Mouse (Mus musculus) midbrain, embryonic 12.5 days (tissue): Measurements from ENCODE around the gene Abcg4. TPM values are rescaled to one million over a fixed set of nuclear protein-coding genes. Genes with fewer than 3 reads are reported as not detected.
"Not testable (repeated sequence)": the region's sequence is repeated elsewhere in the genome, so short reads cannot be mapped to it uniquely, and the experiment has no call there.

Experiments
- ATAC-seq: fragments of 200-750 bp; cut with Nextera tagmentation; 2 replicates; pipeline ENCODE4 v1.8.0; 2017; ENCODE audit warnings: low read depth, moderate TSS enrichment, moderate library complexity; ENCODE audit not compliant: low FRiP score
- H3K27ac ChIP-seq: fragments of 300-500 bp; sonication (generic); replicated peaks from 2 replicates; pipeline ENCODE4 v1.5.1; 2016; ENCODE audit warnings: mild to moderate bottlenecking
- H3K27me3 ChIP-seq: fragments of 300-500 bp; sonication (generic); 2 replicates; pipeline ENCODE4 v1.6.1; 2016; ENCODE audit warnings: mild to moderate bottlenecking
- H3K36me3 ChIP-seq: fragments of 300-500 bp; sonication (generic); 2 replicates; pipeline ENCODE4 v1.6.1; 2016
- H3K4me1 ChIP-seq: fragments of 300-500 bp; sonication (generic); 2 replicates; pipeline ENCODE4 v1.6.1; 2016
- H3K4me2 ChIP-seq: fragments of 300-500 bp; sonication (generic); replicated peaks from 2 replicates; pipeline ENCODE4 v1.6.1; 2016; ENCODE audit warnings: mild to moderate bottlenecking, moderate library complexity
- H3K4me3 ChIP-seq: fragments of 300-500 bp; sonication (generic); 2 replicates; pipeline ENCODE4 v1.5.1; 2016; ENCODE audit warnings: mild to moderate bottlenecking
- H3K9ac ChIP-seq: fragments of 300-500 bp; sonication (generic); replicated peaks from 2 replicates; pipeline ENCODE4 v1.6.1; 2016; ENCODE audit warnings: mild to moderate bottlenecking, moderate library complexity
- H3K9me3 ChIP-seq: fragments of 300-500 bp; sonication (generic); 2 replicates; pipeline ENCODE4 v1.6.1; 2016; ENCODE audit warnings: mild to moderate bottlenecking
- WGBS: fragments of 180-500 bp; shearing (Covaris S2); methylation state at CpG from one replicate; pipeline ENCODE4 v1.1.7; 2016; 5-methylcytosine and 5-hydroxymethylcytosine counted together
- polyA plus RNA-seq: library from polyadenylated mRNA; unstranded; fragments of >200 nt; fragmentation: Nextera tagmentation; extraction: Ambion mirVana; gene quantifications from 2 replicates; pipeline ENCODE4 v1.2.1, GENCODE M21; 2016

The Abcg4 gene
- polyA plus RNA-seq, 1 experiment from 2014 or later: 12.9 TPM

GRCm38 (mm10) chr9:44327064-44327711 is 38.8 kb upstream of the Abcg4 start:
- H3K9me3 ChIP-seq: no peaks in the 10 kb centered on the region
- peak overlapping the region; percentile 90 for H3K27ac ChIP-seq
- ATAC-seq: peak; percentile 55
- peak overlapping the region; percentile 85 for H3K9ac ChIP-seq
- H3K36me3 ChIP-seq: peaks cover 35% of the 10 kb centered on the region
- WGBS: under 1% methylated on average over 22 of the region's 22 CpGs
- H3K27me3 ChIP-seq: no peaks in the 10 kb centered on the region
- peak overlapping the region; percentile 78 for H3K4me3 ChIP-seq
- peaks cover 18% of the 10 kb centered on the region for H3K4me1 ChIP-seq
- peak overlapping the region; percentile 61 for H3K4me2 ChIP-seq

- H3K27ac ChIP-seq: peak overlapping the region; percentile 90
- H3K27me3 ChIP-seq: no peaks in the 10 kb centered on the region
- H3K4me2 ChIP-seq: peak overlapping the region; percentile 61
- no peaks in the 10 kb centered on the region for H3K9me3 ChIP-seq
- peaks cover 29% of the 10 kb centered on the region for H3K36me3 ChIP-seq
- H3K9ac ChIP-seq: peak overlapping the region; percentile 85
- under 1% methylated on average over 38 of the region's 38 CpGs for WGBS
- H3K4me3 ChIP-seq: peak overlapping the region; percentile 78
- H3K4me1 ChIP-seq: peaks cover 18% of the 10 kb centered on the region
- ATAC-seq: peak; percentile 85
Observed at GRCm38 (mm10) chr9:44326371-44327063, 38.1 kb upstream of the Abcg4 start.

- 4% methylated on average over 12 of the region's 12 CpGs for WGBS
- no peak for ATAC-seq
- peak within 1 kb of the TSS; percentile 90 for H3K27ac ChIP-seq
Observed at GRCm38 (mm10) chr9:44325768-44326370, 37.5 kb upstream of the Abcg4 start, which contains the start of gene Dpagt1. Gene Dpagt1 (plus strand): TSS chr9:44326019.

DNA sequence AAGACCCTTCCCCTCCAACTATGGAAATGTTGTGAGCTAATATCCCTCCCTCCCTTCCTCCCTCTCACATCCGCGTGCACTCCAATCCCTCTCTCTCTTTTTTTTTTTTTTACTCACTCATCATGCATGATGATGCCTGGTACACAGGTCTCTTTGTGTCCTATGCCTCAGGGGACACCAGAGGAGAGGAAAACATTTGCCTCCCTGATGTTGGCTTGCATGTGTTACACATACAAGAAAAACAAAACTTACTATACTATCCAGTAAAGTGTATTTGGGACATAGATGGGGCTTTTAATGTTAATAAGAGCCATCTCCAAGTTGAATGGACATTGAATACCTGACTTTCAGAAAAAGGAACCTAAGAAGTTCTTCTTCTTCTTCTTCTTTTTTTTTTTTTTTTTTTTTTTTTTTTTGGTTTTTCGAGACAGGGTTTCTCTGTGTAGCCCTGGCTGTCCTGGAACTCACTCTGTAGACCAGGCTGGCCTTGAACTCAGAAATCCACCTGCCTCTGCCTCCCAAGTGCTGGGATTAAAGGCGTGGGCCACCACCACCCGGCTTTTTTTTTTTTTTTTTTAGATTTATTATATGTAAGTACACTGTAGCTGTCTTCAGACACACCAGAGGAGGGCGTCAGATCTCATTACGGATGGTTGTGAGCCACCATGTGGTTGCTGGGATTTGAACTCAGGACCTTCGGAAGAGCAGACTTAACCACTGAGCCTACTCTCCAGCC is 36.8 kb upstream of the Abcg4 start:
- Histone ChIP-seq H3K4me1 (peaks cover 25% of the 10 kb centered on the region), H3K36me3 (peaks cover 16% of the 10 kb centered on the region), H3K4me2 (peak overlapping the region; percentile 61; the same call in 1 of the 2 replicates)
- H3K27ac ChIP-seq, H3K9me3 ChIP-seq, H3K4me3 ChIP-seq, H3K27me3 ChIP-seq, H3K9ac ChIP-seq, ATAC-seq: not testable (repeated sequence)
- 69% methylated on average over 5 of the region's 8 CpGs for whole genome bisulfite sequencing

More at GRCm38 (mm10) chr9:44325768-44326370, 37.5 kb upstream of the Abcg4 start, which contains the start of gene Dpagt1:
- Histone ChIP-seq H3K9ac (peak within 1 kb of the TSS; percentile 85), H3K4me3 (peak within 1 kb of the TSS; percentile 78), H3K27me3 (no peaks in the 10 kb centered on the region), H3K9me3 (no peaks in the 10 kb centered on the region), H3K36me3 (peaks cover 22% of the 10 kb centered on the region), H3K4me2 (peak within 1 kb of the TSS; percentile 61), H3K4me1 (peaks cover 20% of the 10 kb centered on the region)

GRCm38 (mm10) chr9:44324147-44324546 is 35.7 kb upstream of the Abcg4 start:
- no peak overlapping the region for H3K9ac ChIP-seq
- no peak for ATAC-seq
- H3K4me3 ChIP-seq: no peak overlapping the region
- no peaks in the 10 kb centered on the region for H3K27me3 ChIP-seq
- peaks cover 30% of the 10 kb centered on the region for H3K4me1 ChIP-seq
- no peak overlapping the region for H3K4me2 ChIP-seq
- no peaks in the 10 kb centered on the region for H3K9me3 ChIP-seq
- no peak overlapping the region for H3K27ac ChIP-seq
- H3K36me3 ChIP-seq: peaks cover 8% of the 10 kb centered on the region; the same call in 1 of the 2 replicates
- WGBS: 89% methylated on average over 6 of the region's 6 CpGs

DNA sequence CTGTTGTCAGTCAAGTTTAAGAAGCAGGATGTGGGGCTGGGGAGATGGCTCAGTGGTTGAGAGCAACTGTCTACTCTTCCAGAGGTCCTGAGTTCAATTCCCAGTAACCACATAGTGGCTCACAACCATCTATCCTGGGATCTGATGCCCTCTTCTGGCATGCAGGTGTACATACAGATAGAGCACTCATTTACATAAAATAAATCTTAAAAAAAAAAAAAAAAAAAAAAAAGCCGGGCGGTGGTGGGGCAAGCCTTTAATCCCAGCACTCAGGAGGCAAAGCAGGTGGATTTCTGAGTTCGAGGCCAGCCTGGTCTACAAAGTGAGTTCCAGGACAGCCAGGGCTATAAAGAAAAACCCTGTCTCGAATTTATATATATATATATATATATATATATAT is 35.2 kb upstream of the Abcg4 start:
- not testable (repeated sequence) for H3K9me3 ChIP-seq, H3K4me2 ChIP-seq, ATAC-seq, H3K4me3 ChIP-seq, H3K27me3 ChIP-seq, H3K9ac ChIP-seq, H3K36me3 ChIP-seq, H3K27ac ChIP-seq
- peaks cover 34% of the 10 kb centered on the region for H3K4me1 ChIP-seq
- WGBS: 74% methylated on average over 4 of the region's 4 CpGs

GRCm38 (mm10) chr9:44320799-44321133 is 32.4 kb upstream of the Abcg4 start:
- Histone ChIP-seq H3K4me3 (peak overlapping the region; percentile 95), H3K27ac (peak overlapping the region; percentile 80), H3K36me3 (peaks cover 11% of the 10 kb centered on the region), H3K4me2 (peak overlapping the region; percentile 92), H3K4me1 (peaks cover 36% of the 10 kb centered on the region), H3K9me3 (no peaks in the 10 kb centered on the region), H3K9ac (peak overlapping the region; percentile 47), H3K27me3 (no peaks in the 10 kb centered on the region; the same call in 1 of the 2 replicates)
- ATAC-seq: no peak
- 22% methylated on average over 6 of the region's 6 CpGs for WGBS

- peak; percentile 98 for ATAC-seq
- no peaks in the 10 kb centered on the region; the same call in 1 of the 2 replicates for H3K27me3 ChIP-seq
- H3K9ac ChIP-seq: peak within 1 kb of the TSS; percentile 91
- under 1% methylated on average over 66 of the region's 67 CpGs for WGBS
- H3K4me1 ChIP-seq: peaks cover 34% of the 10 kb centered on the region
- H3K36me3 ChIP-seq: peaks cover 17% of the 10 kb centered on the region
- peak within 1 kb of the TSS; percentile 95 for H3K4me3 ChIP-seq
- H3K9me3 ChIP-seq: no peaks in the 10 kb centered on the region
- peak within 1 kb of the TSS; percentile 80 for H3K27ac ChIP-seq
- H3K4me2 ChIP-seq: peak within 1 kb of the TSS; percentile 92
Observed at GRCm38 (mm10) chr9:44319887-44320798, 31.7 kb upstream of the Abcg4 start, which contains the start of gene C2cd2l. Gene C2cd2l (minus strand): TSS chr9:44320285.

- WGBS: 2% methylated on average over 37 of the region's 37 CpGs
- peak overlapping the region; percentile 80 for H3K27ac ChIP-seq
- no peaks in the 10 kb centered on the region; the same call in none of the 2 replicates for H3K27me3 ChIP-seq
- H3K36me3 ChIP-seq: peaks cover 26% of the 10 kb centered on the region
- H3K4me1 ChIP-seq: peaks cover 31% of the 10 kb centered on the region
- ATAC-seq: no peak; the same call in 1 of the 2 replicates
- H3K9me3 ChIP-seq: no peaks in the 10 kb centered on the region
- peak overlapping the region; percentile 92 for H3K4me2 ChIP-seq
- peak overlapping the region; percentile 95 for H3K4me3 ChIP-seq
- H3K9ac ChIP-seq: peak overlapping the region; percentile 91
Observed at GRCm38 (mm10) chr9:44319105-44319886, 30.9 kb upstream of the Abcg4 start.

GRCm38 (mm10) chr9:44318826-44319095 is 30.3 kb upstream of the Abcg4 start:
- Histone ChIP-seq H3K4me3 (peak overlapping the region; percentile 95), H3K9ac (peak overlapping the region; percentile 91), H3K27me3 (no peaks in the 10 kb centered on the region; the same call in none of the 2 replicates), H3K4me1 (peaks cover 31% of the 10 kb centered on the region), H3K27ac (no peak overlapping the region; the same call in 1 of the 2 replicates), H3K9me3 (no peaks in the 10 kb centered on the region), H3K36me3 (peaks cover 31% of the 10 kb centered on the region), H3K4me2 (peak overlapping the region; percentile 92)
- no peak for ATAC-seq
- 33% methylated on average over 3 of the region's 3 CpGs for WGBS
